Mouse (Mus musculus) left cerebral cortex, adult 2 months (tissue): Measurements from ENCODE around the gene Comp. TPM values are rescaled to one million over a fixed set of nuclear protein-coding genes. Genes with fewer than 3 reads are reported as not detected.

ENCODE experiments used
- DNase-seq, 2 experiments: peaks; one replicate each; pipeline ENCODE4 v3.0.0; 2021 to 2022; ENCODE audit warnings: low spot score in 2 of 2, mixed read lengths in 1 of 2; ENCODE audit errors: extremely low spot score in 1 of 2
- H3K27ac ChIP-seq: fragments of 200-600 bp; 2 replicates; pipeline ENCODE4 v1.8.1; 2022
- H3K4me3 ChIP-seq: fragments of 200-600 bp; 2 replicates; pipeline ENCODE4 v1.8.1; 2022
- CTCF ChIP-seq: fragments of 200-600 bp; IDR thresholded peaks from 2 replicates; pipeline ENCODE4 v1.8.1; 2022; ENCODE audit warnings: antibody characterized with exemption, mild to moderate bottlenecking, moderate library complexity
- intact Hi-C: fragments of 180-260 bp; cut with DNase I; formaldehyde crosslinking; loops from one replicate; pipeline ENCODE4 v1.15.1; 2025
- total RNA-seq, 2 experiments: library from RNA; stranded (reverse); gene quantifications; 2 replicates each; pipeline ENCODE4 v1.2.3; 2021

The Comp gene
- total RNA-seq, 2 experiments from 2014 or later, result 0.32 to 0.33 TPM

DNA sequence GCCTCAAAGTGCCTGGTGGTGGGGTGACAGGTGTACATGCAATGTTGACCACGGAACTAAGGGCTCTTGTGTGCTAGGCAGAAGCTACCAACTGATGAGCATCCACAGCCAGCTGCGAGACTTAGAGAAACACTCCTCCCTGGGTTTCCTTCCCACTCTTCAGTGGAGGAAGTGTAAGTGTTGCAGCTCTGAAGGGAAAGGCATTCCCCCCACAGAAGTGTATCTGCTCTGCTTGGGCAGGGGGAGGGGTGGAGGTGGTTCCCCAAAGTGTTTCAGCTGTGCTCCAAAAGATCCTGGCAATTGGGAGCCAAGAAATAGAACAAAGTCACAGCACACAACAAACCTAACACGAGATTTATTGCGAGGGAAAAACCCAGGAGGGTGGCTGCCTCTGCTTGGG, 19.4 kb upstream of the Comp start:
- peak overlapping the region; percentile 87 for H3K4me3 ChIP-seq
- no peak for TF ChIP-seq CTCF
- peak overlapping the region; percentile 90 for H3K27ac ChIP-seq
- no peak for DNase-seq
- intact Hi-C loops, result loop anchor here (5.0 to 10.0 kb wide), 2 partner anchors 63 to 151 kb away; partner anchors contain the start of gene Rex1bd

DNA sequence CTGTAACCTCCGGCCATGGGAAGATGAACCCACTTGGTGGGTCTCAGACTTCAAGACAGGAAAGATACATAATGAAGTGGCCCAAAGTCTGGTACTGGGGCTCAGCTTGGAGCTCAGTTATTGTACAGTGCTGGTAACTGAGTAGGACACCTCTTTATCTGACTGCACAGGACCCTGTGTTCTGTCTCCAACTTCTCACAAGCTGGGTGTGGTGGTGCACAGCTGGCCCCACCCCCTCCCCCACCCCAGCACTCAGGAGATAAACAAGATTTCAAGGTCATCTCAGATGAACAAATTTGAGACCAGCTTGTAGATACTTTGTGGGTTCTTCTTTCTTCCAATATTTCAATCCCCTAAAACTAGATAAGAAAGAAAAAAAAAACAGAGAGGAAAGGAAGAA, 17.2 kb upstream of the Comp start:
- Histone ChIP-seq H3K4me3 (no peak overlapping the region), H3K27ac (no peak overlapping the region)
- no peak for DNase-seq
- no peak for TF ChIP-seq CTCF
- intact Hi-C loops, result loop anchor here (10.0 kb wide), 1 partner anchor 149 kb away; the partner anchor contains the start of gene Rex1bd

DNA sequence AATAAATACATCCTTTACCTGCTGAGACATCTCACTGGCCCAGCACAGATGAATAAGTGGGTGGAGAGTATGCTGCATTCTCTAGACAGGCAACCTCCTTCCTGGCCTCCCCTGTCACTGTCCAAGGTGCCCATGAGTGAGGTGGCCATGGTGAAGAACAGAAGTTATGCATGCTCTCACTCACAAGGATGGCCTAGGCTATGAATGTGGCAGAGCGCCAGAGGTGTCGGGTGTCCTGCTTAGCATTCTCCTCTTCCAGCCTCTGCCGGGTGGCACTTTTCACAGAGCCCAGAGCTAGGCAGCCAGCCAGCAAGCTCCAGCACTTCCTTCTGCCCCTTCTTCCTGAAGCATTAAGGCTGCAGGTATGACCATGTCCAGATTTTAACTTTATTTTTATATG, 13.9 kb upstream of the Comp start:
- Histone ChIP-seq H3K27ac (no peak overlapping the region), H3K4me3 (no peak overlapping the region)
- DNase-seq, result no peak
- no peak for TF ChIP-seq CTCF
- intact Hi-C loops, result loop anchor here (10.0 kb wide), 1 partner anchor 145 kb away; the partner anchor contains the start of gene Rex1bd

DNA sequence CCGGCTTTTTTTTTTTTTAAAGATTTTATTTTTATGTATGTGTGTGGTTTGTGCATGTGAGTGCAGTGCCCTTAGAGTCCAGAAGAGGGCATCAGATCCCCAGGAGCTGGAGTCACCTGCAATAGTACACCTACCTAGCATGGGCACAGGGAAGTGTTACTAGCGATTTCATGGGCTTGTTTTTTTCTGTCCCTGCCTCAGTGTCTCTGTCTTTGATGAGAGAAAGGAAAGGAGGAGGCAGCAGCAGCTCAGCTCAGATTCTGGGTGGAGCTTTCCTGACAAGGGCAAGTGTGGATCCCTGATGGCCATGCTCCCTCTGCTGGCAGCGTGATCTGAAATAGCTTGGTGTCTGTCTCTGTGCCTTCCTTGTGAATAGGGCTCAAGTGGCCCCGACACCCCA, 12.6 kb upstream of the Comp start:
- Histone ChIP-seq H3K27ac (no peak overlapping the region), H3K4me3 (no peak overlapping the region)
- intact Hi-C loops, result no loop called here
- DNase-seq, result no peak
- peak; percentile 12 for TF ChIP-seq CTCF

DNA sequence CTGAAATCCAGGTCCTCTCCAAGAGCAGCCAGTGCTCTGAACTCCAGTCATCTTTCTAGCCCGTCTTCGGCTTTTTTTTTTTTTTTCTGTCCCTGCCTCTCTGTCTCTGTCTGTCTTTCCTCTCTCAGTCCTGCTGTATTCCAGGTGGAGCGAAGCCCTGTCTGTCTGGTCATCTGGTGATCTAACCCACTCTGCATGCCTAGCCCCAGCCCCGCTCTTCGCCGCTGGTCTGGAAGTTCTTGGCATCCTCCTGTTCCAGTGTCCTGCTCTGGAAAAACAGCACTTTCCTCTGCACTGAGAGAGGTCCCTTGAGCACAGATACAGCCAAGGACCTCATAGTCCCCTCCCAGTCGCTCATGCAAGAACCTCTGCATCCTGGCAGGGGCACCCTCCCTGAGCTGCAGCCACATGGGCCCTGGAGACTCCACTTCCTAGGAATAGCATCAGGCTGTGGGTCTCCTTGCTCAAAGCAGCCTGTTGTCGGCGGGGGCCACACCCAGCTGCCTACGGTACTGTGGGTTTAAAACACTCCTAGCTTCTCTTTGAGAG, 11.8 kb upstream of the Comp start:
- H3K4me3 ChIP-seq, result no peak overlapping the region
- no peak for DNase-seq
- intact Hi-C loops, result no loop called here
- H3K27ac ChIP-seq, result no peak overlapping the region
- TF ChIP-seq CTCF, result no peak

DNA sequence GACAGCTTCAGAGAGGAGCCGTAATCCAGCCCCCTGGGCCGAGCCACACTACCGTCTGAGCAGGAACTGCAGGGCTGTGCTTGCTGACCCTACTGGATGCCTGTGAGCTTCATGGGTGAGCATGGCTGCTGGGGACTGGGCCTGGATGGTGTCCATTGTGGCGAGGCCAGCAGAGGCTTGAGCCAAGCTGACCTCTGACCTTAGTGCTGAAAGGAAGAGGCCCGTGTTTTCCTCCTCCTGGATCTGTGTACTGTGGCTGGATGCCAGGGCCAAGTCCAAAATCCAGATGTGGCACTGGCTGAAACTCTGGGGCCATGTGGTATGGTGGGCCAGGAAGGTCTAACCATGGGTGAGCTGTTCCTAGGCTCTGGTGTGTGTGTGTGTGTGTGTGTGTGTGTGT, 9.3 kb upstream of the Comp start:
- no peak overlapping the region for H3K4me3 ChIP-seq
- H3K27ac ChIP-seq, result no peak overlapping the region
- DNase-seq, result no peak
- no peak for TF ChIP-seq CTCF
- intact Hi-C loops, result no loop called here

DNA sequence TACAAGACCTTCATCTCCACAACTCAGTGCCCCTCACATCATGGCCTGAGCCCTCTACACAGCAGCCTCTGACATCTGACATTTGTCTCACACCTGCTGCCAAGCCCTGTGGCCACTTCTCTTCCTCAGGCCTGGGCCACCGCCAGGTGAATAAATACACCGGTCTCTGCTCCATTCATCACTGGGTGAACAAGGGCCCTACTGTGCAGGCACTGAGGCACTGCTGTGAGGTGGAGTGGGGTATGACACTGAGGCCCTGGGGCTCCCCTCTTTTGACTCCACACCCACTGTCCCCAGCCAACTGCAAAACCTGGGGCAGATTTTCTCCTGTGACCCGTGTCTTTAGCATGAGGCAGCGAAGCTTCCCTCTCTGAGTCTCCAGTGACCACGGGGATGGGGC, 6.8 kb upstream of the Comp start:
- no peak for TF ChIP-seq CTCF
- no peak for DNase-seq
- intact Hi-C loops, result no loop called here
- H3K27ac ChIP-seq, result no peak overlapping the region
- H3K4me3 ChIP-seq, result no peak overlapping the region

DNA sequence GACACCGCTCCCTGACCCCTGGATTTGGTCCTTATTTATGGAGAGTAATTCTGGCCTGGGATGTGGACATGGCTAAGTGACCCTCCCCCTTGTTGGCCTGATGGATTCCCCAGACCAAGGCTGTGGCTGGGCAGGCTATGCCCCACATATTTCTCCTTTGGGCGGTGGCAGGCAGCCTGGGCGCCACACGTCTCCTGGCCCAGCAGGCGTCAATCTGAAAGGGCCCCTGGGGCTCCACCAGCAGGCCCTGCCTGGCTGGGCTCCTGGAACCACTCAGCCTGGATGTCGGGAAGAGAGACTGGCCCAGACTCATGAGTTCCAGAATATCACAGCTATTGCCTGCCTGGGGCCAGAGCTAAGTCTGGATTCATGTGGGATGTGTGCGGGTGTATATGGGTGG, 2.9 kb upstream of the Comp start:
- Histone ChIP-seq H3K27ac (no peak overlapping the region), H3K4me3 (no peak overlapping the region)
- no peak for DNase-seq
- TF ChIP-seq CTCF, result no peak
- intact Hi-C loops, result no loop called here

DNA sequence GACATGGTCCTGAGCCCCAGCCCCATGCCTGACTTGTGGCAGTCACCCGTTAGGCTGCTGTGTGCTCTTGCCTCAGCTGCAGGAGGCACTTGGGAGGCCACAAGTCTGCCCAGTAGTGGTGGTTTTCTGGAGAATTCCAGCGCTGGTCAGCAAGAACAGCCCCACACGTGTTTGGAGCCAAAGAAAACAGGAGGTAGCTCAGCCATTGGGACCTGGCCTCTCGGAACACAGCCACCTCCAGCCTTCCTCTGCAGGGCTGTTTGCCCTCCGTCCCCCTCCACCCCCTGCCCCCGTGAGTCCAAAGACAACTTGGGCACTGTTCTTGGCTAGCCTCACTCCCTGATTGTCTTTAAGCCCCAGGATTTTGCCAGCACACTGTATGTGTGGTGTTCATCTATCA, 1.4 kb upstream of the Comp start:
- no peak overlapping the region for H3K4me3 ChIP-seq
- no peak overlapping the region for H3K27ac ChIP-seq
- no peak for DNase-seq
- TF ChIP-seq CTCF, result no peak
- intact Hi-C loops, result no loop called here

DNA sequence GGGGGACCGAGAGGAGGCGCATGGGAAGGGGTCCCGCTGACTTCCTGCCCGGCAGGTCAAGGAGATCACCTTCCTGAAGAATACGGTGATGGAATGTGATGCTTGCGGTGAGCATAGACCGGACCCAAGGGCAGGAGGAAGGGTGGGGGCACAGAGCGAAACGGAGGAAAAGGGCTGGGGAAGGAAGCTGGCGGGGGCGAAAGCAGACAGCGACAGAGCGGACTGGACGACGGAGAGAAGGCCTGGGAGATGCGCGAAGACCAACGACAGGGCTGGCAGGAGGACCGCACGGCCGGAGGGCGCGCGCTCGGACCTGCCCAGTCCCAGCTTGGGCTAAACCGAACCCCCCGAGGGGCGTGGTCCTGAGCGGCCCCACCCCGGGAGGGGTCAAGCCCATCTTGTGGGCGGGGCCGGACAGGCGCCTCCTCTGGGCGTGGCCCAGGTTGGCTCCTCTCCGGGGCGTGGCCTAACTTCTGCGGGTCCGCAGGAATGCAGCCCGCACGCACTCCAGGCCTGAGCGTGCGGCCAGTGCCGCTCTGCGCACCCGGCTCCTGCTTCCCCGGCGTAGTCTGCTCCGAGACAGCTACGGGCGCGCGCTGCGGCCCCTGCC, 1.1 kb downstream of the Comp start:
- Histone ChIP-seq H3K27ac (no peak overlapping the region), H3K4me3 (peak overlapping the region; percentile 13)
- no peak for DNase-seq
- TF ChIP-seq CTCF, result no peak
- intact Hi-C loops, result no loop called here

DNA sequence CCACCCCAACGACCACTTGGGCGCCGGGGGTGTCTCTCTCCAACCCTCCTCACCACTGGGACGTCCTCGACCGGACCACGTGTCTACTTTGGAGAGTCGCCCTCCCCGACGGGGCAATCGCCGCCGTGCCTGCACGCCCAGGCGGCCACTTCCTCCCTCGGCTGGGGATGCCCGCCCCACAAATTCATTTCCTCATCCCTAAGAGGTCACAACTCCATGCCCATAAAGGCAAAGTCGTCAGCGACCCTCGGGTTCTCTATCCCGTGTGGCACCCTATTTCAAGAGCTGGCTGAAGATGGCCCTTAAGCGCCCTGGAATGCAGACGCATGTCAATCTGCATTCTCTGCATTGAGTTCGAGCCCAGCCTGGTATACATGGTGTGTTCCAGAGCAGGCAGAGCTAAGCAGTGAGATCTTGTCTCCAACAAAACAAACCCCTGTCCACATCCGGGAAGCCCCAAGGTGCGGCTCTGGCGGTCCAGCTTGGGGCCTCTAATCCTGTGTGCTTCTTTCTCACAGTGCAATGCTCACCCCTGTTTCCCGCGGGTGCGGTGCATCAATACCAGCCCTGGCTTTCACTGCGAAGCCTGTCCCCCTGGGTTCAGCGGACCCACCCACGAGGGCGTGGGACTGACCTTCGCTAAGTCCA, 2.0 kb downstream of the Comp start:
- TF ChIP-seq CTCF, result no peak
- DNase-seq, result no peak
- intact Hi-C loops, result no loop called here
- H3K4me3 ChIP-seq, result no peak overlapping the region
- H3K27ac ChIP-seq, result no peak overlapping the region

DNA sequence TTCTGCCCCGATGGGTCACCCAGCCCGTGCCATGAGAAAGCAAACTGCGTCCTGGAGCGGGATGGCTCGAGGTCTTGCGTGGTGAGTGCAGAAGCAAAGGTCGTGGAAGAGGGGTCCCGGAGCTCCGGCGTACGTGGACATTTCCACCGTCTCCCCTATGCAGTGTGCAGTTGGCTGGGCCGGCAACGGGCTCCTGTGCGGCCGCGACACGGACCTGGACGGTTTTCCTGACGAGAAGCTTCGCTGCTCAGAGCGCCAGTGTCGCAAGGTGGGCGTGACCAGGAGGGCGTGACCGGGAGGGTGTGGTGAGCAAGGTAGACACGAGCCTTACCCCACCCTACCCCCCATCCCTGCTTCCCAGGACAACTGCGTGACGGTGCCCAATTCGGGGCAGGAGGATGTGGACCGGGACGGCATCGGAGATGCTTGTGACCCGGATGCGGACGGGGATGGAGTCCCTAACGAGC, 3.0 kb downstream of the Comp start:
- H3K27ac ChIP-seq, result no peak overlapping the region
- intact Hi-C loops, result no loop called here
- no peak for TF ChIP-seq CTCF
- H3K4me3 ChIP-seq, result no peak overlapping the region
- no peak for DNase-seq

DNA sequence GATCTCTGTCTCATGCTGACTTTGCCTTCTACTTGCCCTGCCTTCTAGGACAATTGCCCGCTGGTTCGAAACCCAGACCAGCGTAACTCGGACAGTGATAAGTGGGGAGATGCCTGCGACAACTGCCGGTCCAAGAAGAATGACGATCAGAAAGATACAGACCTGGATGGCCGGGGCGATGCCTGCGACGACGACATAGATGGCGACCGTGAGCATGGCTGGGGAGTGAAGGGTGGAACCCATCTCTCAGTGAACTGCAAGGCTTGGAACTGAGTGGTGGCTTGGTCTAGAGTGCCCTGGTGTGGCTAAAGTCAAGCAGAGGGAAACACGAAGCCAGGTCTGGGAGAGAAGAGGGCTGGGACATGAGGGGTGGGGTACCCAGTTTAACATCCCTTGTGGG, 3.7 kb downstream of the Comp start:
- Histone ChIP-seq H3K4me3 (no peak overlapping the region), H3K27ac (no peak overlapping the region)
- intact Hi-C loops, result no loop called here
- no peak for DNase-seq
- TF ChIP-seq CTCF, result no peak; the same call in 1 of the 2 replicates
